Mouse (Mus musculus): ENCODE measurements around the gene Sp4. TPM values are rescaled to one million over a fixed set of nuclear protein-coding genes. Genes with fewer than 3 reads are reported as not detected.

The Sp4 gene
- polyA plus RNA-seq, 1 experiment: 9.6 TPM

GRCm38 (mm10) chr12:118313805-118314476, 12.7 kb upstream of the Sp4 start:
- no peak overlapping the region for H3K4me3 ChIP-seq (ENCODE audit: insufficient read depth, low read length)
- H3K27ac ChIP-seq (ENCODE audit: insufficient read depth, low read length): no peak overlapping the region

GRCm38 (mm10) chr12:118303586-118303985, 2.3 kb upstream of the Sp4 start:
- peaks cover 4% of the 10 kb centered on the region; the same call in 1 of the 2 replicates for H3K4me1 ChIP-seq (ENCODE audit: control insufficient read depth, insufficient read depth, low read length)
- H3K27ac ChIP-seq (ENCODE audit: insufficient read depth, low read length): no peak overlapping the region
- H3K4me3 ChIP-seq (ENCODE audit: insufficient read depth, low read length): no peak overlapping the region
- TF ChIP-seq CTCF (IDR thresholded peaks at IDR 0.05; ENCODE audit: extremely low read depth, insufficient read depth, low read length): no peak
- no peak for TF ChIP-seq POLR2A (IDR thresholded peaks at IDR 0.05; ENCODE audit: extremely low read depth, insufficient read depth, low read length)

More at GRCm38 (mm10) chr12:118313805-118314476, 12.7 kb upstream of the Sp4 start:
- TF ChIP-seq CTCF (IDR thresholded peaks at IDR 0.05; ENCODE audit: extremely low read depth, insufficient read depth, low read length): no peak
- TF ChIP-seq POLR2A (IDR thresholded peaks at IDR 0.05; ENCODE audit: extremely low read depth, insufficient read depth, low read length): no peak
- no peaks in the 10 kb centered on the region for H3K4me1 ChIP-seq (ENCODE audit: control insufficient read depth, insufficient read depth, low read length)

- Histone ChIP-seq H3K4me3 (ENCODE audit: insufficient read depth, low read length) (peak overlapping the region; percentile 84; the same call in 1 of the 2 replicates), H3K4me1 (ENCODE audit: control insufficient read depth, insufficient read depth, low read length) (peaks cover 4% of the 10 kb centered on the region; the same call in 1 of the 2 replicates), H3K27ac (ENCODE audit: insufficient read depth, low read length) (no peak overlapping the region)
- TF ChIP-seq CTCF (IDR thresholded peaks at IDR 0.05; ENCODE audit: extremely low read depth, insufficient read depth, low read length) (no peak), POLR2A (IDR thresholded peaks at IDR 0.05; ENCODE audit: extremely low read depth, insufficient read depth, low read length) (no peak)
These were observed 1.8 kb upstream of the Sp4 start for GRCm38 (mm10) chr12:118303066-118303465.

- H3K4me1 ChIP-seq (ENCODE audit: control insufficient read depth, insufficient read depth, low read length): peaks cover 4% of the 10 kb centered on the region; the same call in 1 of the 2 replicates
- peak overlapping the region; percentile 96 for H3K27ac ChIP-seq (ENCODE audit: insufficient read depth, low read length)
- TF ChIP-seq POLR2A (IDR thresholded peaks at IDR 0.05; ENCODE audit: extremely low read depth, insufficient read depth, low read length): peak; percentile 50; the same call in 1 of the 2 replicates
- TF ChIP-seq CTCF (IDR thresholded peaks at IDR 0.05; ENCODE audit: extremely low read depth, insufficient read depth, low read length): no peak
These were observed 911 bp upstream of the Sp4 start for GRCm38 (mm10) chr12:118301866-118302835.

GRCm38 (mm10) chr12:118300754-118301071, 527 bp downstream of the Sp4 start:
- TF ChIP-seq POLR2A (IDR thresholded peaks at IDR 0.05; ENCODE audit: extremely low read depth, insufficient read depth, low read length): no peak
- no peak for TF ChIP-seq CTCF (IDR thresholded peaks at IDR 0.05; ENCODE audit: extremely low read depth, insufficient read depth, low read length)
- H3K27ac ChIP-seq (ENCODE audit: insufficient read depth, low read length): peak overlapping the region; percentile 73; the same call in 1 of the 2 replicates
- peaks cover 4% of the 10 kb centered on the region; the same call in 1 of the 2 replicates for H3K4me1 ChIP-seq (ENCODE audit: control insufficient read depth, insufficient read depth, low read length)
- H3K4me3 ChIP-seq (ENCODE audit: insufficient read depth, low read length): peak overlapping the region; percentile 84

More at GRCm38 (mm10) chr12:118301866-118302835, 911 bp upstream of the Sp4 start:
- peak overlapping the region; percentile 84 for H3K4me3 ChIP-seq (ENCODE audit: insufficient read depth, low read length)

- peak overlapping the region; percentile 84; the same call in 1 of the 2 replicates for H3K4me3 ChIP-seq (ENCODE audit: insufficient read depth, low read length)
- TF ChIP-seq POLR2A (IDR thresholded peaks at IDR 0.05; ENCODE audit: extremely low read depth, insufficient read depth, low read length) (no peak), CTCF (IDR thresholded peaks at IDR 0.05; ENCODE audit: extremely low read depth, insufficient read depth, low read length) (no peak)
- no peak overlapping the region for H3K27ac ChIP-seq (ENCODE audit: insufficient read depth, low read length)
- H3K4me1 ChIP-seq (ENCODE audit: control insufficient read depth, insufficient read depth, low read length): peaks cover 4% of the 10 kb centered on the region; the same call in 1 of the 2 replicates
These were observed 1.3 kb downstream of the Sp4 start for GRCm38 (mm10) chr12:118299956-118300355.

- Histone ChIP-seq H3K27ac (ENCODE audit: insufficient read depth, low read length) (no peak overlapping the region), H3K4me3 (ENCODE audit: insufficient read depth, low read length) (no peak overlapping the region), H3K4me1 (ENCODE audit: control insufficient read depth, insufficient read depth, low read length) (peaks cover 4% of the 10 kb centered on the region; the same call in 1 of the 2 replicates)
- TF ChIP-seq CTCF (IDR thresholded peaks at IDR 0.05; ENCODE audit: extremely low read depth, insufficient read depth, low read length) (no peak), POLR2A (IDR thresholded peaks at IDR 0.05; ENCODE audit: extremely low read depth, insufficient read depth, low read length) (no peak)
These were observed 2.1 kb downstream of the Sp4 start for GRCm38 (mm10) chr12:118299172-118299571.

- H3K4me1 ChIP-seq (ENCODE audit: control insufficient read depth, insufficient read depth, low read length): peaks cover 4% of the 10 kb centered on the region; the same call in 1 of the 2 replicates
- H3K27ac ChIP-seq (ENCODE audit: insufficient read depth, low read length): no peak overlapping the region
- no peak for TF ChIP-seq CTCF (IDR thresholded peaks at IDR 0.05; ENCODE audit: extremely low read depth, insufficient read depth, low read length)
- TF ChIP-seq POLR2A (IDR thresholded peaks at IDR 0.05; ENCODE audit: extremely low read depth, insufficient read depth, low read length): no peak
- H3K4me3 ChIP-seq (ENCODE audit: insufficient read depth, low read length): no peak overlapping the region
These were observed 2.7 kb downstream of the Sp4 start for GRCm38 (mm10) chr12:118298516-118298915.

GRCm38 (mm10) chr12:118296236-118296635, 5.0 kb downstream of the Sp4 start:
- TF ChIP-seq POLR2A (IDR thresholded peaks at IDR 0.05; ENCODE audit: extremely low read depth, insufficient read depth, low read length) (no peak), CTCF (IDR thresholded peaks at IDR 0.05; ENCODE audit: extremely low read depth, insufficient read depth, low read length) (no peak)
- H3K27ac ChIP-seq (ENCODE audit: insufficient read depth, low read length): no peak overlapping the region
- H3K4me1 ChIP-seq (ENCODE audit: control insufficient read depth, insufficient read depth, low read length): peaks cover 4% of the 10 kb centered on the region; the same call in 1 of the 2 replicates
- H3K4me3 ChIP-seq (ENCODE audit: insufficient read depth, low read length): no peak overlapping the region

Measured in cortical plate, adult 2 months (tissue).